Mouse (Mus musculus): ENCODE data around the gene Ctsd. TPM values are rescaled to one million over a fixed set of nuclear protein-coding genes. Genes with fewer than 3 reads are reported as not detected.

Gene Ctsd
- total RNA-seq, 1 experiment, result 535 TPM

DNA sequence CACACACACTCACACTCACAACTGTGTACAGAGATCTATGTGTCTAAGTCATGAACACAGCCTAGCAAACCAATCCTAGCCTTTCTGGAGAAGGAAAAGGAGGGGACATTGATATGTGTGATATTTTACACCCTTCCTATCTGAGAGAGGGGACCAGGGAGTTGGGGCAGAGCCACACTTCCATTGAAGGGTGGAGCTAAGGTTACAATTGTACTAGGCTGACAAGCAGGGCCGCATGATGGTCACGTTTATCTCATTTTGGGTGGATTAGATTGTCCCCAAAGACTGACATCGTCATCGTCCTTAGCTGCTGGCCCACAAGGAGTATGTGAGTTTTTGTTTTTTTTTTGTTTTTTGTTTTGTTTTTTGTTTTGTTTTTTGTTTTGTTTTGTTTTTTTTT, 56.6 kb downstream of the Ctsd start:
- H3K4me1 ChIP-seq (ENCODE audit: control insufficient read depth in 2 of 2, insufficient read depth in 2 of 2, low read length in 2 of 2, poor library complexity in 1 of 2), result no peaks in the 10 kb centered on the region
- DNase-seq (ENCODE audit: low read depth, low spot score), result no peak
- no peaks in the 10 kb centered on the region for H3K36me3 ChIP-seq (ENCODE audit: control insufficient read depth, insufficient read depth, low read length, poor library complexity, severe bottlenecking)
- H3K9ac ChIP-seq (ENCODE audit: insufficient read depth, low read depth, low read length, poor library complexity, severe bottlenecking), result no peak overlapping the region
- no peak overlapping the region for H3K27ac ChIP-seq (ENCODE audit: insufficient read depth, low read depth, low read length, poor library complexity, severe bottlenecking)
- in situ Hi-C loops (cut with MboI; ENCODE audit: low sequenced_read_pairs in 2 of 2, unreplicated experiment in 2 of 2), result loop anchor here (10.0 kb wide), 2 partner anchors 104 to 344 kb away; partner anchors contain the start of gene Syt8 (in 1 of the 2)
- H3K9me3 ChIP-seq (ENCODE audit: control insufficient read depth, insufficient read depth, low read depth, low read length), result no peaks in the 10 kb centered on the region
- H3K4me3 ChIP-seq (ENCODE audit: insufficient read depth in 1 of 2, low read depth in 1 of 2, low read length in 2 of 2, poor library complexity in 1 of 2, severe bottlenecking in 1 of 2), result no peak overlapping the region
- TF ChIP-seq HCFC1 (IDR thresholded peaks at IDR 0.05; ENCODE audit: borderline replicate concordance, insufficient read depth, low read length) (no peak), ZNF384 (IDR thresholded peaks at IDR 0.05; ENCODE audit: low read depth, low read length) (no peak), ZC3H11A (IDR thresholded peaks at IDR 0.05; ENCODE audit: borderline replicate concordance, low read depth, low read length) (no peak), CHD2 (IDR thresholded peaks at IDR 0.05; ENCODE audit: low read depth, low read length) (no peak), MAFK (IDR thresholded peaks at IDR 0.05; ENCODE audit: insufficient read depth, low read depth, low read length) (no peak)

DNA sequence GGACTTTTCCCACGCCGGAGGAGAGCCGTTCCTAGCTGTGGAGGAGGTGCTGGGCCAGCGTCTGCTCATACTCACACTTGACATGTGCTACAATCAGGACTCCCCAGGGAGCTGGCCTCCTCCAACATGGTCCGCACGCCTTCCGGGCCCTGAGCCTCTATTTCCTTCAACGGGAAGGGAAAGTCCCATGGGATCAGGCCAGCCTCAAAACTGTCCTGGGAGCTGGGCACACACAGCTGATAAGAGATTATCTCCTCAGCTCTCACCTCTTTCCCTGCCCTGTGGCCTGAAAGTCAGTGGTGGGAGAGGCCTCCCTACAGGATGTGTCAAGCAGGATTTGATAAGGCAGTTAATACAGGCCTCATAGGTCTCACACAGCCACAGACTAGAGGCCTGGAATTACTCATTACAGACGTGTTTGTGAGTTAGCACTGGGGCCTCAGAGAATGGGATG, 57.5 kb downstream of the Ctsd start:
- Histone ChIP-seq H3K9me3 (ENCODE audit: control insufficient read depth, insufficient read depth, low read depth, low read length) (no peaks in the 10 kb centered on the region), H3K4me3 (ENCODE audit: insufficient read depth in 1 of 2, low read depth in 1 of 2, low read length in 2 of 2, poor library complexity in 1 of 2, severe bottlenecking in 1 of 2) (no peak overlapping the region), H3K4me1 (ENCODE audit: control insufficient read depth in 2 of 2, insufficient read depth in 2 of 2, low read length in 2 of 2, poor library complexity in 1 of 2) (no peaks in the 10 kb centered on the region), H3K9ac (ENCODE audit: insufficient read depth, low read depth, low read length, poor library complexity, severe bottlenecking) (no peak overlapping the region), H3K27ac (ENCODE audit: insufficient read depth, low read depth, low read length, poor library complexity, severe bottlenecking) (no peak overlapping the region), H3K36me3 (ENCODE audit: control insufficient read depth, insufficient read depth, low read length, poor library complexity, severe bottlenecking) (no peaks in the 10 kb centered on the region)
- DNase-seq (ENCODE audit: low read depth, low spot score), result no peak
- TF ChIP-seq ZNF384 (IDR thresholded peaks at IDR 0.05; ENCODE audit: low read depth, low read length), result no peak
- TF ChIP-seq ZC3H11A (IDR thresholded peaks at IDR 0.05; ENCODE audit: borderline replicate concordance, low read depth, low read length), result no peak
- TF ChIP-seq CHD2 (IDR thresholded peaks at IDR 0.05; ENCODE audit: low read depth, low read length), result no peak
- no peak for TF ChIP-seq MAFK (IDR thresholded peaks at IDR 0.05; ENCODE audit: insufficient read depth, low read depth, low read length)
- TF ChIP-seq HCFC1 (IDR thresholded peaks at IDR 0.05; ENCODE audit: borderline replicate concordance, insufficient read depth, low read length), result no peak
- in situ Hi-C loops (cut with MboI; ENCODE audit: low sequenced_read_pairs in 2 of 2, unreplicated experiment in 2 of 2), result loop anchor here (10.0 kb wide), 2 partner anchors 105 to 345 kb away; partner anchors contain the start of gene Syt8 (in 1 of the 2)

DNA sequence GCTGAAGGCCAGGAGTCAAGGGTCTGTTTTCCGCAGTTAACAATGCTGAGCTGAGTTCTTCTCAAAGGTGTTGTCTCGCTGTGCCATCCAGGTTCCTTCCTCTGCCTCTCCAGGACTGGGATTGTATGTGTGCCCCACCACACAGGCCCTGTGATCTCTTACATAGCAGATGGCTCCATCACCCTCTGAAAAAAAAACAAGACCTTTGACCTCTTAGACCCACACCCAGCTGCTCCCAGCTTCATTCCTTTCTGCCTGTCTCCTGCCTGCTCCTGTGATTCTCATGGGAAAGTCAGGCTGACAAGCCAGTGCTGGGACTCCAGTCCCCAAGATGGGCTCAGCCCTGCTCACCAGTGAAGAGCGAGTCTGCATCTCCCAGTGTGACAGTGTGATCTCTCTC, 59.3 kb downstream of the Ctsd start:
- Histone ChIP-seq H3K36me3 (ENCODE audit: control insufficient read depth, insufficient read depth, low read length, poor library complexity, severe bottlenecking) (no peaks in the 10 kb centered on the region), H3K4me3 (ENCODE audit: insufficient read depth in 1 of 2, low read depth in 1 of 2, low read length in 2 of 2, poor library complexity in 1 of 2, severe bottlenecking in 1 of 2) (no peak overlapping the region), H3K9ac (ENCODE audit: insufficient read depth, low read depth, low read length, poor library complexity, severe bottlenecking) (no peak overlapping the region), H3K9me3 (ENCODE audit: control insufficient read depth, insufficient read depth, low read depth, low read length) (no peaks in the 10 kb centered on the region), H3K27ac (ENCODE audit: insufficient read depth, low read depth, low read length, poor library complexity, severe bottlenecking) (no peak overlapping the region), H3K4me1 (ENCODE audit: control insufficient read depth in 2 of 2, insufficient read depth in 2 of 2, low read length in 2 of 2, poor library complexity in 1 of 2) (no peaks in the 10 kb centered on the region)
- no peak for TF ChIP-seq ZC3H11A (IDR thresholded peaks at IDR 0.05; ENCODE audit: borderline replicate concordance, low read depth, low read length)
- no peak for TF ChIP-seq MAFK (IDR thresholded peaks at IDR 0.05; ENCODE audit: insufficient read depth, low read depth, low read length)
- TF ChIP-seq ZNF384 (IDR thresholded peaks at IDR 0.05; ENCODE audit: low read depth, low read length), result no peak
- no peak for TF ChIP-seq HCFC1 (IDR thresholded peaks at IDR 0.05; ENCODE audit: borderline replicate concordance, insufficient read depth, low read length)
- TF ChIP-seq CHD2 (IDR thresholded peaks at IDR 0.05; ENCODE audit: low read depth, low read length), result no peak
- in situ Hi-C loops (cut with MboI; ENCODE audit: low sequenced_read_pairs in 2 of 2, unreplicated experiment in 2 of 2), result no loop called here
- no peak for DNase-seq (ENCODE audit: low read depth, low spot score)

DNA sequence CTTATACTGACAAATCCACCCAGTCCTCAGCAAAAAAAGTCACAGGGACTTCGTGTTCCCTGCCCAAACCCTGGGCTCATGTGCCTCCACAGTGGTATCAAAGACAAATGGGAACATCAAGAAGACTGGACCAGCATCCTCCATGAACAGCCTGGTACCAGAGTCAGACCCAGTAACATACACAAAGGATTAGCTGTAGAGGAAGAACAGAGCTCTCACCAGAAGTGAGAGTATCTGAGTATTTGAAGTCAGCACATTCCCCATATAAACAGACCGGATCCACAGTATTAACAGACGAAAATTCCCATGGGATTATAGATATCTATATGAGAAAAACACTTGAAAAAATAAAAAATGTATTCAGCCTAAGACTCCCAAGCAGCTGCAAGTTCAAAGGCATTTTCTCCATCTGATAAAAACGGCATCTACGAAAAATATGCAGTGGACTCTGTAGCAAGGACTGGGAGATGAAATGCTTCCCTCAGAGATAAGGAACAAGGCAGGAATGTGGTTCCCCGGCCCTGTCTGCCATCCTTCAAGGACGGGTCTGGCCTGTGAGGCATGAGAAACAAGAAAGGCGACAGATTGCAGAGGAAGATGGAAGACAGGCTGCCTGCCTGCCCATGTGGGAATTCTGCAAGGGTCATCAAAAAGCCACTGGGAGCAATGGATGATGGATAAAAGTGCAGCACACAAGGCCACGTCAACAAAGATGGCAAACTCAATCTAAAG, 61.0 kb downstream of the Ctsd start:
- in situ Hi-C loops (cut with MboI; ENCODE audit: low sequenced_read_pairs in 2 of 2, unreplicated experiment in 2 of 2), result no loop called here
- Histone ChIP-seq H3K4me3 (ENCODE audit: insufficient read depth in 1 of 2, low read depth in 1 of 2, low read length in 2 of 2, poor library complexity in 1 of 2, severe bottlenecking in 1 of 2) (no peak overlapping the region), H3K27ac (ENCODE audit: insufficient read depth, low read depth, low read length, poor library complexity, severe bottlenecking) (no peak overlapping the region), H3K4me1 (ENCODE audit: control insufficient read depth in 2 of 2, insufficient read depth in 2 of 2, low read length in 2 of 2, poor library complexity in 1 of 2) (no peaks in the 10 kb centered on the region), H3K9ac (ENCODE audit: insufficient read depth, low read depth, low read length, poor library complexity, severe bottlenecking) (no peak overlapping the region), H3K9me3 (ENCODE audit: control insufficient read depth, insufficient read depth, low read depth, low read length) (no peaks in the 10 kb centered on the region), H3K36me3 (ENCODE audit: control insufficient read depth, insufficient read depth, low read length, poor library complexity, severe bottlenecking) (no peaks in the 10 kb centered on the region)
- TF ChIP-seq MAFK (IDR thresholded peaks at IDR 0.05; ENCODE audit: insufficient read depth, low read depth, low read length), result no peak
- DNase-seq (ENCODE audit: low read depth, low spot score), result no peak

Other genes with a start within 250 kb of the Ctsd start
- not detected in 2 replicates for gene Gm45337, start 243.4 kb downstream of the Ctsd start, total RNA-seq (2012; rRNA removed)
- not detected in 2 replicates for gene Gm29735, start 230.9 kb downstream of the Ctsd start, total RNA-seq (2012; rRNA removed)
- gene Gm4553, start 222.3 kb downstream of the Ctsd start, total RNA-seq (2012; rRNA removed), result not detected in 2 replicates
- gene Krtap5-2, start 212.0 kb downstream of the Ctsd start, total RNA-seq (2012; rRNA removed), result not detected in 2 replicates
- not detected in 2 replicates for gene Gm10153, start 197.6 kb downstream of the Ctsd start, total RNA-seq (2012; rRNA removed)
- gene Krtap5-3, start 186.7 kb downstream of the Ctsd start, total RNA-seq (2012; rRNA removed), result not detected in 2 replicates
- not detected in 2 replicates for gene Gm7579, start 176.2 kb downstream of the Ctsd start, total RNA-seq (2012; rRNA removed)
- not detected in 2 replicates for gene Krtap5-5, start 158.1 kb downstream of the Ctsd start, total RNA-seq (2012; rRNA removed)
- gene Gm40460, start 147.0 kb downstream of the Ctsd start, total RNA-seq (2012; rRNA removed), result not detected in 2 replicates
- gene Gm2431, start 129.7 kb downstream of the Ctsd start, total RNA-seq (2012; rRNA removed), result not detected in 2 replicates
- gene Gm4559, start 113.7 kb downstream of the Ctsd start, total RNA-seq (2012; rRNA removed), result not detected in 2 replicates
- not detected in 2 replicates for gene Krtap5-1, start 90.9 kb downstream of the Ctsd start, total RNA-seq (2012; rRNA removed)
- gene Krtap5-4, start 84.5 kb downstream of the Ctsd start, total RNA-seq (2012; rRNA removed), result not detected in 2 replicates
- 0.53 and 0.71 TPM in 2 replicates for gene Ifitm10, start 14.3 kb downstream of the Ctsd start, total RNA-seq (2012; rRNA removed)
- gene Gm49369, start 5.4 kb downstream of the Ctsd start, total RNA-seq (2012; rRNA removed), result 6.6 and 17.8 TPM in 2 replicates
- gene Syt8, start 46.8 kb upstream of the Ctsd start, total RNA-seq (2012; rRNA removed), result 0.42 and 0.94 TPM in 2 replicates
- gene Tnni2, start 53.8 kb upstream of the Ctsd start, total RNA-seq (2012; rRNA removed), result 1.6 and 3.7 TPM in 2 replicates
- gene Lsp1, start 72.8 kb upstream of the Ctsd start, total RNA-seq (2012; rRNA removed), result 3.6 and 13.7 TPM in 2 replicates
- 1.3 and 6.4 TPM in 2 replicates for gene Tnnt3, start 110.8 kb upstream of the Ctsd start, total RNA-seq (2012; rRNA removed)
- 45.6 and 49.1 TPM in 2 replicates for gene Mrpl23, start 144.6 kb upstream of the Ctsd start, total RNA-seq (2012; rRNA removed)